Mouse (Mus musculus) large intestine, adult 2 months (tissue): ENCODE measurements around the gene Gm3532. TPM values are rescaled to one million over a fixed set of nuclear protein-coding genes. Genes with fewer than 3 reads are reported as not detected.
"Not testable (repeated sequence)": the region's sequence is repeated elsewhere in the genome, so short reads cannot be mapped to it uniquely, and the experiment has no call there.

Source experiments
- DNase-seq: peaks from one replicate; pipeline ENCODE4 v3.0.0-alpha.2; 2012; ENCODE audit warnings: low read depth, low spot score
- WGBS: fragments of 180-500 bp; shearing (Covaris S2); methylation state at CpG from one replicate; pipeline ENCODE4 v1.1.7; 2018; 5-methylcytosine and 5-hydroxymethylcytosine counted together
- polyA plus RNA-seq: library from polyadenylated mRNA; depleted of rRNA; stranded (reverse); fragments of >200 nt; gene quantifications from 2 replicates; pipeline ENCODE4 v1.2.3, GENCODE M21; 2012; rRNA removed

Gm3532 gene
- polyA plus RNA-seq: not detected in 2 replicates

GRCm38 (mm10) chr14:5538196-5538595, at the start of gene Gm3532:
Gm3532 (plus strand) TSS chr14:5538496.
- WGBS: no CpG with 5 or more reads among the region's 2 CpGs
- not testable (repeated sequence) for DNase-seq

GRCm38 (mm10) chr14:5501374-5501773, 36.9 kb upstream of the Gm3532 start, which contains the start of gene Gm3488:
Gm3488 (plus strand) TSS chr14:5501674.
- DNase-seq: not testable (repeated sequence)
- WGBS: no CpG with 5 or more reads among the region's 35 CpGs

Other genes with a start within 250 kb of the Gm3532 start
- not detected in 2 replicates for gene Gm3542, start 203.6 kb upstream of the Gm3532 start, polyA plus RNA-seq
- gene Gm3500, start 149.4 kb upstream of the Gm3532 start, polyA plus RNA-seq: not detected in 2 replicates
- 0.06 and 0.15 TPM in 2 replicates for gene Gm3194, start 83.0 kb upstream of the Gm3532 start, polyA plus RNA-seq
- not detected in 2 replicates for gene Gm8246, start 60.7 kb upstream of the Gm3532 start, polyA plus RNA-seq
- not detected in 2 replicates for gene Gm3187, start 54.3 kb upstream of the Gm3532 start, polyA plus RNA-seq
- 0.08 and 0.10 TPM in 2 replicates for gene Gm3488, start 36.8 kb upstream of the Gm3532 start, polyA plus RNA-seq
- not detected in 2 replicates for gene Gm8265, start 94.5 kb downstream of the Gm3532 start, polyA plus RNA-seq
- gene Gm9603, start 149.0 kb downstream of the Gm3532 start, polyA plus RNA-seq: not detected in 2 replicates
- gene Gm3373, start 203.1 kb downstream of the Gm3532 start, polyA plus RNA-seq: 0.67 TPM in 1 of 2 replicates, not detected in the other